Mouse (Mus musculus) kidney, adult 2 months (tissue): Measurements from ENCODE around the gene Scn9a.

Experiments used
- CTCF ChIP-seq: fragments of 200-500 bp; conservative IDR thresholded peaks from 2 replicates; pipeline ENCODE4 v1.5.1; 2011; ENCODE audit warnings: low read depth, mild to moderate bottlenecking, control low read depth, low read length, moderate library complexity, mixed read lengths; ENCODE audit not compliant: insufficient read depth, insufficient read length
- POLR2A ChIP-seq: fragments of 200-500 bp; IDR thresholded peaks from one replicate; pipeline ENCODE4 v1.6.1; 2011; ENCODE audit warnings: low read depth, low read length, control low read depth

DNA sequence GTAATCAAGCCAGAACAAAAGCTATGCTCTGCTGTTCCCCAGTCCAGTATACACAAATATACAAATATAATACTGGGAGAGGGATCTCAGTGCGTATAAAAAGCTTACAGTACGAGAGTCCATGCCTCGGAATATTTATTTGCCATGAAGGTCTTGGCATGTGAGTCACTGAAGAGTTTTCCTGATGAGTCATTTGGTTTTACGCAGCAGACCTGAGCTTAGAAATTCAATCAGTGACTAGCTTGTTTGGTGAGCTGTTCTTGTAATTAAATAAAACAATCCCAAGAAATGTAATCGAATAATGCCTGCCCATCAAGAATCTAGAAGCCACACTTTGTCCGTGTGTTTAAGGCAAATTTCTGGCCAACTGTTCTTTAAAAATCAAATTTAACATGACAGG, 37.4 kb downstream of the Scn9a start:
- TF ChIP-seq POLR2A (no peak), CTCF (no peak)
